Mouse (Mus musculus) liver, embryonic 15.5 days (tissue): ENCODE data around the gene Twf2. TPM values are rescaled to one million over a fixed set of nuclear protein-coding genes. Genes with fewer than 3 reads are reported as not detected.
A peak's percentile ranks its signal among the peaks of the same experiment; 100 is the strongest.
"Not testable (repeated sequence)": the region's sequence is repeated elsewhere in the genome, so short reads cannot be mapped to it uniquely, and the experiment has no call there.

ENCODE experiments used
- ATAC-seq: fragments of 200-750 bp; cut with Nextera tagmentation; 2 replicates; pipeline ENCODE4 v1.8.0; 2017; ENCODE audit warnings: moderate number of reproducible peaks, mild to moderate bottlenecking, moderate library complexity; ENCODE audit not compliant: insufficient read depth
- H3K27ac ChIP-seq: fragments of 300-500 bp; sonication (generic); replicated peaks from 2 replicates; pipeline ENCODE4 v1.5.1; 2015; ENCODE audit warnings: mild to moderate bottlenecking, inconsistent platforms
- H3K27me3 ChIP-seq: fragments of 300-500 bp; sonication (generic); 2 replicates; pipeline ENCODE4 v1.6.1; 2015; ENCODE audit warnings: mild to moderate bottlenecking, inconsistent platforms
- H3K36me3 ChIP-seq: fragments of 300-500 bp; sonication (generic); replicated peaks from 2 replicates; pipeline ENCODE4 v1.6.1; 2015; ENCODE audit warnings: moderate library complexity, mild to moderate bottlenecking, inconsistent platforms
- H3K4me1 ChIP-seq: fragments of 300-500 bp; sonication (generic); replicated peaks from 2 replicates; pipeline ENCODE4 v1.6.1; 2015; ENCODE audit warnings: inconsistent platforms
- H3K4me2 ChIP-seq: fragments of 300-500 bp; sonication (generic); 2 replicates; pipeline ENCODE4 v1.6.1; 2015; ENCODE audit warnings: moderate library complexity, mild to moderate bottlenecking, inconsistent platforms
- H3K4me3 ChIP-seq: fragments of 300-500 bp; sonication (generic); replicated peaks from 2 replicates; pipeline ENCODE4 v1.5.1; 2015; ENCODE audit warnings: mild to moderate bottlenecking, inconsistent platforms
- H3K9ac ChIP-seq: fragments of 300-500 bp; sonication (generic); 2 replicates; pipeline ENCODE4 v1.6.1; 2015; ENCODE audit warnings: moderate library complexity, mild to moderate bottlenecking, inconsistent platforms
- H3K9me3 ChIP-seq: fragments of 300-500 bp; sonication (generic); replicated peaks from 2 replicates; pipeline ENCODE4 v1.6.1; 2016; ENCODE audit warnings: inconsistent platforms
- WGBS: fragments of 180-500 bp; shearing (Covaris S2); methylation state at CpG from one replicate; pipeline ENCODE4 v1.1.7; 2015; ENCODE audit warnings: mixed read lengths; ENCODE audit not compliant: insufficient replicate concordance; 5-methylcytosine and 5-hydroxymethylcytosine counted together
- polyA plus RNA-seq: library from polyadenylated mRNA; unstranded; fragments of >200 nt; fragmentation: Nextera tagmentation; extraction: Ambion mirVana; gene quantifications from 2 replicates; pipeline ENCODE4 v1.2.1, GENCODE M21; 2015

Gene Twf2
- polyA plus RNA-seq, 1 experiment from 2014 or later = 23.8 TPM

GRCm38 (mm10) chr9:106167241-106167640, 35.7 kb upstream of the Twf2 start:
- no peak overlapping the region for H3K9ac ChIP-seq
- H3K36me3 ChIP-seq = no peaks in the 10 kb centered on the region
- ATAC-seq = no peak
- H3K4me3 ChIP-seq = no peak overlapping the region
- peaks cover 3% of the 10 kb centered on the region; the same call in 1 of the 2 replicates for H3K27me3 ChIP-seq
- peaks cover 20% of the 10 kb centered on the region for H3K4me1 ChIP-seq
- no peak overlapping the region for H3K4me2 ChIP-seq
- 63% methylated on average over 3 of the region's 3 CpGs for WGBS
- H3K9me3 ChIP-seq = no peaks in the 10 kb centered on the region
- no peak overlapping the region for H3K27ac ChIP-seq

GRCm38 (mm10) chr9:106167703-106168102, 35.2 kb upstream of the Twf2 start:
- 53% methylated on average over 1 of the region's 1 CpGs for WGBS
- H3K4me2 ChIP-seq = no peak overlapping the region
- H3K4me1 ChIP-seq = peaks cover 21% of the 10 kb centered on the region
- H3K9ac ChIP-seq = no peak overlapping the region
- no peaks in the 10 kb centered on the region for H3K36me3 ChIP-seq
- no peak for ATAC-seq
- H3K27ac ChIP-seq = no peak overlapping the region
- H3K9me3 ChIP-seq = no peaks in the 10 kb centered on the region
- H3K27me3 ChIP-seq = peaks cover 3% of the 10 kb centered on the region; the same call in 1 of the 2 replicates
- H3K4me3 ChIP-seq = no peak overlapping the region

- H3K9ac ChIP-seq, H3K4me2 ChIP-seq, H3K27me3 ChIP-seq, H3K27ac ChIP-seq, H3K36me3 ChIP-seq, H3K9me3 ChIP-seq, H3K4me3 ChIP-seq, ATAC-seq: not testable (repeated sequence)
- WGBS = 61% methylated on average over 1 of the region's 1 CpGs
- H3K4me1 ChIP-seq = peaks cover 32% of the 10 kb centered on the region
These were observed 33.9 kb upstream of the Twf2 start for GRCm38 (mm10) chr9:106169006-106169405.

- peaks cover 39% of the 10 kb centered on the region for H3K4me1 ChIP-seq
- H3K4me2 ChIP-seq = peak overlapping the region; percentile 93
- peaks cover 9% of the 10 kb centered on the region; the same call in 1 of the 2 replicates for H3K36me3 ChIP-seq
- no peaks in the 10 kb centered on the region; the same call in 1 of the 2 replicates for H3K27me3 ChIP-seq
- H3K9ac ChIP-seq = no peak overlapping the region
- ATAC-seq = no peak
- 0 out of 2 replicates have a peak overlapping the region, but pooled peaks have one; percentile 86 for H3K4me3 ChIP-seq
- peak overlapping the region; percentile 93; the same call in 1 of the 2 replicates for H3K27ac ChIP-seq
- no peaks in the 10 kb centered on the region for H3K9me3 ChIP-seq
- WGBS = 44% methylated on average over 6 of the region's 6 CpGs
These were observed 33.0 kb upstream of the Twf2 start for GRCm38 (mm10) chr9:106169917-106170316.

- H3K4me3 ChIP-seq = peak within 1 kb of the TSS; percentile 86
- no peaks in the 10 kb centered on the region for H3K27me3 ChIP-seq
- peaks cover 9% of the 10 kb centered on the region; the same call in 1 of the 2 replicates for H3K36me3 ChIP-seq
- under 1% methylated on average over 79 of the region's 81 CpGs for WGBS
- H3K4me1 ChIP-seq = peaks cover 47% of the 10 kb centered on the region
- ATAC-seq = peak; percentile 92
- H3K4me2 ChIP-seq = peak within 1 kb of the TSS; percentile 93
- H3K9ac ChIP-seq = peak within 1 kb of the TSS; percentile 77
- H3K27ac ChIP-seq = peak within 1 kb of the TSS; percentile 93
- H3K9me3 ChIP-seq = no peaks in the 10 kb centered on the region
These were observed 32.2 kb upstream of the Twf2 start, which contains the start of gene Wdr82 for GRCm38 (mm10) chr9:106170556-106171345. Wdr82 (plus strand) TSS chr9:106170928.

- peak; percentile 36 for ATAC-seq
- Histone ChIP-seq H3K27ac (peak overlapping the region; percentile 93), H3K4me3 (peak overlapping the region; percentile 86), H3K36me3 (peaks cover 16% of the 10 kb centered on the region), H3K9ac (peak overlapping the region; percentile 77), H3K4me2 (peak overlapping the region; percentile 93), H3K27me3 (no peaks in the 10 kb centered on the region), H3K4me1 (peaks cover 50% of the 10 kb centered on the region), H3K9me3 (no peaks in the 10 kb centered on the region)
- under 1% methylated on average over 30 of the region's 30 CpGs for WGBS
These were observed 31.4 kb upstream of the Twf2 start for GRCm38 (mm10) chr9:106171346-106172158.

GRCm38 (mm10) chr9:106172527-106172926, 30.4 kb upstream of the Twf2 start:
- 9% methylated on average over 3 of the region's 3 CpGs for WGBS
- H3K9ac ChIP-seq = peak overlapping the region; percentile 41; the same call in 1 of the 2 replicates

GRCm38 (mm10) chr9:106173363-106173762, 29.5 kb upstream of the Twf2 start:
- peaks cover 50% of the 10 kb centered on the region for H3K4me1 ChIP-seq
- H3K9me3 ChIP-seq = no peaks in the 10 kb centered on the region
- peaks cover 34% of the 10 kb centered on the region for H3K36me3 ChIP-seq
- H3K27ac ChIP-seq = no peak overlapping the region
- peak overlapping the region; percentile 36; the same call in 1 of the 2 replicates for H3K9ac ChIP-seq
- no peak for ATAC-seq
- peak overlapping the region; percentile 86 for H3K4me3 ChIP-seq
- no peaks in the 10 kb centered on the region for H3K27me3 ChIP-seq
- H3K4me2 ChIP-seq = peak overlapping the region; percentile 93
- WGBS = 44% methylated on average over 2 of the region's 2 CpGs

More at GRCm38 (mm10) chr9:106172527-106172926, 30.4 kb upstream of the Twf2 start:
- Histone ChIP-seq H3K4me1 (peaks cover 50% of the 10 kb centered on the region), H3K27me3 (no peaks in the 10 kb centered on the region), H3K27ac (no peak overlapping the region; the same call in 1 of the 2 replicates), H3K4me2 (peak overlapping the region; percentile 93), H3K9me3 (no peaks in the 10 kb centered on the region), H3K4me3 (peak overlapping the region; percentile 86), H3K36me3 (peaks cover 25% of the 10 kb centered on the region)
- ATAC-seq = no peak

GRCm38 (mm10) chr9:106175552-106176200, 27.2 kb upstream of the Twf2 start:
- Histone ChIP-seq H3K4me1 (peaks cover 38% of the 10 kb centered on the region), H3K4me3 (no peak overlapping the region), H3K9me3 (no peaks in the 10 kb centered on the region), H3K36me3 (peaks cover 56% of the 10 kb centered on the region), H3K4me2 (no peak overlapping the region), H3K27ac (no peak overlapping the region), H3K9ac (no peak overlapping the region), H3K27me3 (no peaks in the 10 kb centered on the region)
- 48% methylated on average over 3 of the region's 3 CpGs for WGBS
- ATAC-seq = no peak

- ATAC-seq = no peak
- Histone ChIP-seq H3K9me3 (no peaks in the 10 kb centered on the region), H3K4me3 (no peak overlapping the region), H3K9ac (no peak overlapping the region), H3K27me3 (no peaks in the 10 kb centered on the region), H3K4me1 (peaks cover 34% of the 10 kb centered on the region), H3K27ac (no peak overlapping the region), H3K36me3 (peaks cover 67% of the 10 kb centered on the region), H3K4me2 (no peak overlapping the region)
- 87% methylated on average over 5 of the region's 5 CpGs for WGBS
These were observed 26.1 kb upstream of the Twf2 start for GRCm38 (mm10) chr9:106176769-106177168.
